Mouse (Mus musculus) CD4-positive, CD25-positive, alpha-beta regulatory T cell, adult 2 months (primary cell): Measurements from ENCODE around the gene Ino80d.
A peak's percentile ranks its signal among the peaks of the same experiment; 100 is the strongest.
"Not testable (repeated sequence)": the region's sequence is repeated elsewhere in the genome, so short reads cannot be mapped to it uniquely, and the experiment has no call there.

ENCODE experiments used
- DNase-seq: peaks from one replicate; pipeline ENCODE4 v3.0.0-alpha.2; 2012; ENCODE audit warnings: low read depth, low spot score

Gene Ino80d

GRCm38 (mm10) chr1:63114136-63114781 is at the start of gene Ino80d:
Ino80d (minus strand) TSS chr1:63114667.
- DNase-seq, result peak; percentile 92

GRCm38 (mm10) chr1:63140231-63140630 is 25.8 kb upstream of the Ino80d start:
- no peak for DNase-seq

- not testable (repeated sequence) for DNase-seq
Measured at GRCm38 (mm10) chr1:63138586-63138985, 24.1 kb upstream of the Ino80d start.

DNA sequence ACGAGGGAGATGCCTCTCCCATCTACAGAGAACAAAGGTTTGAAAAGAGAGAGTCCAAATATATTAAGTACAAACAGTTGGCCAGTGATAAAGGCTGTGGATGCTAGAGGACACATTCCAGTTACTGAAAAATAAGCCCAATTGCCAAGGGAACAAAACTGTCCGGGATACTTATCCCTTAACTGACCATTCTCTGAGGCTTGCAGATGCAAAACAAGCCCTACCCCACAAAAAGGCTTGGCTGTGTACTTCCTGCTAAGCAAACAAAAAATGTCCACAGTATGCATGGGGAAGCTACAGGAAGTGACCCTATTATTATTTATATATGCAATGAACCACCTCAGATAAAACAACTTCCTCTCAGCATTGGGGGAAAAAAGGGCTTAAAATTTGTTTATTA is 23.5 kb upstream of the Ino80d start:
- no peak for DNase-seq

GRCm38 (mm10) chr1:63134530-63134929 is 20.1 kb upstream of the Ino80d start:
- no peak for DNase-seq

DNA sequence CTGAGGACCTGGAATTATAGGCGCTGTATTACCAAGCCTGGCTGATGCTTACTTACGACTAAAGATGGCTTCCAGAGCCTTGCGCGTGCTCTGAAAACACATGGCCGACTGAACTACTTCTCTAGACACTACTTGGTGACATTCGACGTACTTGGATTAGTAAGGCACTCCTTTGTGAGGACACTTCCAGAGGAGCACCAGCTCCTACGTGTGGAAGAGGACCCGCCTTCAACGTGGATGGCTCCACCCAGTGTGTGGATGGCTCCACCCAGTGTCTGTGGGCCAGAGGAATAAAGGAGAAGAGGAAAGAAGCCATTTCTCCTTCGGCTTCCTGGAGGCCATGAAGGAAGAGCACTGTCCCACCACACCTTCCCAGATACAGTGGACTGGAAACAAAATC is 17.3 kb upstream of the Ino80d start:
- no peak for DNase-seq

GRCm38 (mm10) chr1:63130883-63131282 is 16.4 kb upstream of the Ino80d start:
- DNase-seq, result no peak

- peak; percentile 55 for DNase-seq
Measured at GRCm38 (mm10) chr1:63129857-63130690, 15.6 kb upstream of the Ino80d start.

DNA sequence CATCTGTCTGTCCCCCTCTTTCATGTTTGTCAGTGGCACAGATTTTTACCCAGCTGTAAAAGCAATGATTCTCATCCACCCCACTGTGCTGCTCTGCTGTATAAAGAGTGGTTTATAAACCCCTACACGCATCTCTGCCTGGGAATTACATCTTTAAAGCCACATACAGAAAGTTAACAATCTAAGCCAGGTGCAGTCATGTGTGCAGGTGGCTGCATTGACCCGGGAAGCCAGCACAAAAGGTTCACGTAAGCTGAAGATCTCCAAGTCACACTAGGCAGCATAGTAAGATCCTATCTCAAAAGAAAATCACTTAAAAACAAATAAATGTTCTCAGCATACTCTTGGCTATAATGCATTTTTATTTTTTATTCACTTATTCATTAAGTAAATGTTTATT is 14.8 kb upstream of the Ino80d start:
- no peak for DNase-seq

DNA sequence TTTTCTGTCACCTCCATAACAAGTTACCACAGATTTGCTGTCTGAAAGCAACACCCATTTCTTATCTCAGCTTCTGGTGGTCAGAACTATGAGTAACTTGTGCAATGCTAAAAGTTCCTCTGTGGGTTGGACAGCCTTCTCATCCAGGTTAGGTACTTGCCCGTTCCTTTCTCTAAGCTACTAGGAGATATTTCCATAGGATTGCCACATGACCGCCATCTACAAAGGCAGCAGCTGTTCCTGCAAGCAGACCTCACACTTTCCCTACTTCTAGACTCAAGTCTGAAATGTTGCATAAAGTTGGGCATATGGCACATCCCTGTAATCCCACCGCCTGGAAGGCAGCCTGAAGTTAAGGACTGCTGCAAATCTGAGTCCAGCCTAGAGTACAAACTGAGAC is 11.7 kb upstream of the Ino80d start:
- DNase-seq, result no peak

DNA sequence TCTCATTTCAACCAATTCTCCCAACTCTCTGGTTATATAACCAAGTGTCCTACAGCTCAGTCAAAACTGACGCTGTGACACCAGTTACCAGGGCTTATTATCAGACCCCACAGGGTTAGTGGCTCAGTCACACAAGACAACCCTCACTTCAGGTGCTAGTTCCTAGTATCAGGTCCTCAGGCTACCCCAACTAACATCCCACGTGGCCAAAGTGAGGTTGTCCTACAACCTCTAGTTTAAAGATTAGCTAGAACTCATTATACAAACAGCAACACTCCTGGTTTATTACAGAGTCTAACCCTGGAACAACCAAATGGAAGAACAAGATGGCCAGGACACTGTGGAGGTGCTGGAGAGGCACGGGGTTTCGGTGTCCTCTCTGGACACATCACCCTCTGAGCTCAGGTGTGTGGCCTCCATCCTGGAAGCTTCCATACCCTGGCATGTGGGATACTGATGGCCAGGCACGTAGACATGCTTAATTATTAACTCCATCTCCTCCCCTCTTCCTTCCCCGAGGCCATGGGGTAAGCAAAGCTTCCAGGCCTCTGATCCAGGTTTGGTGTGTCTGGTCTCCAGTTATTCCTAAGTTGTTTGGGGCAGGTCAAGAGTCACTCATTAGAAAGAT is 9.5 kb upstream of the Ino80d start:
- DNase-seq, result no peak

GRCm38 (mm10) chr1:63122005-63122404 is 7.5 kb upstream of the Ino80d start:
- no peak for DNase-seq

GRCm38 (mm10) chr1:63120382-63120781 is 5.9 kb upstream of the Ino80d start:
- no peak for DNase-seq

- peak; percentile 66 for DNase-seq
Measured at GRCm38 (mm10) chr1:63119675-63120074, 5.2 kb upstream of the Ino80d start.

DNA sequence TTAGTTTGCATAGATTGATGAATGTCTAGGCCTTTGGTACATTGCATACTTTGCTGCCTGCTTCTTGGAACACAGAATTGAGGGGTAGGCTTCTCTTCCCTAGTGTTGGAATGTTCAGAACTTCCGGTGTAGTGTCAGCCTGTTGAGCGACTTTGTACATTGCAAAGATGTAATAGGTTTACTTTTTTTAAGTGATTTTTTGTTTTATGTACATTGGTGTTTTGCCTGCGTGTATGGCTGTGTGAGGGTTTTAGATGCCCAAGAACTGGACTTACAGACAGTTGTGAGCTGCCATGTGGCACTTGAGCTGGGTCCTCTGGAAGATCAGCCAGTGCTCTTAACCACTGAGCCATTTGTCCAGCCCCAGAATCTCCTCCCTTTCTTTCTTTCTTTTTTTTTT is 1.1 kb upstream of the Ino80d start:
- no peak for DNase-seq

GRCm38 (mm10) chr1:63115096-63115495 is 629 bp upstream of the Ino80d start:
- DNase-seq, result no peak

DNA sequence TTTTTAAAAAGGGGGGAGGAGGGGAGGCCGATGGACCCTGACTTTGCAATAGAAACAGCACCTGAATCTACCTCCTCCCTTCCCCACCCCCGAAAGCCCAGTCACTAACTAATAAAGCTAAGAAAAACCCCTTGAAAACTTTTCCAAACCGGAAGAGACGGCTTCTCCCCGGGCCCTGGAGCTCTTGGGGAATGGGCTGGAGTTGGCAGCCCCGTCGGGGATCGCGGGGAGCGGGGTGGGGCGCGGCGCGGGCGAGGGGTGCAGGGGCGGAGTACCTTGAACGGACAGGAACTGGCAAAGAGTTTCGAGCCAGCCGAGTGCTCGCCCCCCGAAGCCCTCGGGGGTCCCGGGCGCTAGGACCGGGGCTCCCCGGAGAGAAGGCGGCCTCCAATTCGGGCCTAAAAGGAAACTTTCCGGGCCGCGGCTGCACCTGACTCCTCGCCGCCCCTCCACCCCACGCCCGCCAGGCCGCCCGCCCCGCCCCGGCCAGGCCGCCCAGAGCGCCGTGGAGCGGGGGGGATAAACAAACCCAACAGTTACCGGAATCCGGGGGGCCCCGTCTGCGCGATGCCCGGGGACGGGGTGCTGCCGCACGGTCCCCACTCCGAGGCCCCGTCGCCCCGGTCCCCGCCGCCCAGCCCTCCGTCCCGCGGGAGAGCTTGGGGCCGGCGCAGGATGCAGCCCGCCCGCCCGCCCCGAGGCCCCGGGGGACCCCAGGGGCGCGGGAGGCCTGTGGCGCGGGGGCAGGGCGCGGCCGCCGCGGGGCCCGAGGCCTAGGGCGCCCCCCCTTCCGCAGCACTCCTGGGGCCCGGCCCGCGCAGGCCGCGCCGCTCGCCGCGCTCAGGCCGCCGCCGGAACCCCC is 962 bp downstream of the Ino80d start:
- DNase-seq, result peak; percentile 69

GRCm38 (mm10) chr1:63112865-63113261 is 1.6 kb downstream of the Ino80d start:
- DNase-seq, result peak; percentile 47

DNA sequence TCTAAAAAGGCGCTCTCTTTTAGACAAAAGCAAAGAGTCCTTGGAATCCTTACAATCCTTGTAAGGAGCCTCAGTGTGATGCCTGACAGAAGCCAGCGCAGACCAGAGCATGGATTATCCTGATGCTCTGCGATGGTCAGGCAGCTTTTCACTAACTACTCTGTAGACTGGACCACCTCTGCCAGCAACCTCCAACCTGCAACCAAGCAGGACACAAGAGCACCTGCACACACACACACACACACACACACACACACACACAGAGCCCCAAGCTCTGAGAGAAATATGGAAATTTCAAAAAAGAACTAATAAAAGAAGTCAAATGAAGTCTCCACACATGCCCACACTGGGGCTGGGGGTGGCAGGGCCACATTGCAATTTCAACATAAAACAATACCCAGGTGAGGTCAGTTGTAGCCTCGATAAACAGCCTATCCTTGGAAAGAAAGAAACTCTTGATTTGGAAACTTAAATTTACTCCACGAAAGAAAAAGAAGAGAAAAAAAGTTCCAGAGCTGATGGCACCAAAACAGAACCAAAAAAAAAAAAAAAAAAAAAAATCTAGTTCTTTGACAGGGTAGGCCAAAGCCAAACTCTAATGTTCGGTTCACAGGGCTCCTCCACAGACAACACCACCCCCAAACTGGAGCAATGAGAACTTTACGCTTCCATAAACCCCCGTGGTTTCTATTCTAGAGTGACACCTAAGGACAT is 2.2 kb downstream of the Ino80d start:
- DNase-seq, result no peak

DNA sequence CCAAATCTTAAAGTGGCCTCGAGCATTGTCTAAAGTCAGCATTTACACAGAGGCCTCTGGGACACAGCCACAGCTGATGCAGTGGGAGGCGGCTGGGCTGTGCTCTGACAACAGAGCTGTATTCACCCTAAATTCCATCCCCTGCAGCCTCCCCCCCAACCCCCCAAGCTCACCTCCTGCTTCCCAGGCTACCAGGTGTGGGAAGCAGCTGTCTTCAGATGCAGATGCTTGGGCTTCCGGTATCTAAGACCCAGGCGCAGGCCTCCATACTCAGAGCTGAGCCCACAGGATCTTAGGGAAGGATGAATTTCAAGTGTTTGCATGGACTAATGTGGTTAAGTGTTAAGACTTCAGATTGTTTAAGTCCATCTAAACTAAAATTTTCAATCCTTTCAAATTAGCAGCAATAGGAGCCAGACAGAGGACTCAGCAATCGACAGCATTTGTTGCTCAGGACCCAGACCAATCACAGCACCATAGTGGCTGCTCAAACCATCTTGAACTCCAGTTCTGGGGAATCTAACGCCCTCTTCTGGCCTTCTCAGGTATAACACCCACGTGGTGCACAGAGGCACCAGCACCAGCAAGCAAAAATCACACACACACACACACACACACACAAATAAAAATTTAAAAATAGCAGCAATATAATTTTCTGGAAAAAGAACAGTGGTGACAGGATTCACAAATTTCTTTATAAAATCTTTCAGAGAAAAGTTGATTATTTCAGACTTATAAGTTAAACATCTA is 3.8 kb downstream of the Ino80d start:
- DNase-seq, result peak; percentile 74
